Mouse (Mus musculus): Measurements from ENCODE around the gene Zbp1.

- TF ChIP-seq CTCF (IDR thresholded peaks at IDR 0.05; ENCODE audit: borderline replicate concordance, control insufficient read depth, extremely low read depth, insufficient read depth, low read length, poor library complexity), result no peak
- no peak for TF ChIP-seq POLR2A (IDR thresholded peaks at IDR 0.05; ENCODE audit: control insufficient read depth, extremely low read depth, insufficient read depth, low read length, poor library complexity)
These were observed 45.7 kb downstream of the Zbp1 start for GRCm38 (mm10) chr2:173173008-173173407.
